Mouse (Mus musculus) limb, embryonic 10.5 days (tissue): ENCODE measurements around the gene Gas2l2. TPM values are rescaled to one million over a fixed set of nuclear protein-coding genes. Genes with fewer than 3 reads are reported as not detected.

Experiments
- DNase-seq: peaks from one replicate; pipeline ENCODE4 v3.0.0-alpha.2; 2017; ENCODE audit warnings: low spot score
- H3K27ac ChIP-seq: fragments of 300-500 bp; sonication (generic); 2 replicates; pipeline ENCODE4 v1.5.1; 2016; ENCODE audit warnings: mild to moderate bottlenecking
- H3K27me3 ChIP-seq: fragments of 300-500 bp; sonication (generic); 2 replicates; pipeline ENCODE4 v1.6.1; 2016; ENCODE audit warnings: low read depth, mild to moderate bottlenecking; ENCODE audit not compliant: poor library complexity, severe bottlenecking
- H3K36me3 ChIP-seq: fragments of 300-500 bp; sonication (generic); 2 replicates; pipeline ENCODE4 v1.6.1; 2016; ENCODE audit warnings: mild to moderate bottlenecking, moderate library complexity
- H3K4me1 ChIP-seq: fragments of 300-500 bp; sonication (generic); 2 replicates; pipeline ENCODE4 v1.6.1; 2016
- H3K4me3 ChIP-seq: fragments of 300-500 bp; sonication (generic); 2 replicates; pipeline ENCODE4 v1.5.1; 2016; ENCODE audit warnings: mild to moderate bottlenecking, moderate library complexity
- H3K9me3 ChIP-seq: fragments of 300-500 bp; sonication (generic); replicated peaks from 2 replicates; pipeline ENCODE4 v1.6.1; 2016; ENCODE audit warnings: mild to moderate bottlenecking
- WGBS: fragments of 180-500 bp; shearing (Covaris S2); methylation state at CpG from one replicate; pipeline ENCODE4 v1.1.7; 2016; 5-methylcytosine and 5-hydroxymethylcytosine counted together
- polyA plus RNA-seq: library from polyadenylated mRNA; unstranded; fragments of >200 nt; fragmentation: Nextera tagmentation; extraction: Ambion mirVana; gene quantifications from 2 replicates; pipeline ENCODE4 v1.2.1, GENCODE M21; 2016

Gas2l2 gene
- polyA plus RNA-seq = not detected in 2 replicates

GRCm38 (mm10) chr11:83429355-83429754 is at the start of gene Gas2l2:
Gene Gas2l2, minus strand, starts transcription at chr11:83429455.
- peaks cover 15% of the 10 kb centered on the region for H3K4me1 ChIP-seq
- no peak for DNase-seq
- H3K27me3 ChIP-seq = peaks cover 58% of the 10 kb centered on the region
- 62% methylated on average over 5 of the region's 5 CpGs for WGBS
- H3K4me3 ChIP-seq = no peak within 1 kb of the TSS
- H3K27ac ChIP-seq = no peak within 1 kb of the TSS
- no peaks in the 10 kb centered on the region for H3K36me3 ChIP-seq
- no peaks in the 10 kb centered on the region for H3K9me3 ChIP-seq

GRCm38 (mm10) chr11:83473235-83474016 is 44.2 kb upstream of the Gas2l2 start:
- Histone ChIP-seq H3K9me3 (no peaks in the 10 kb centered on the region), H3K27me3 (0 out of 2 replicates have a peak, but pooled peaks cover 8% of the 10 kb centered on the region), H3K4me3 (peak overlapping the region; percentile 86), H3K4me1 (peaks cover 20% of the 10 kb centered on the region), H3K36me3 (peaks cover 27% of the 10 kb centered on the region), H3K27ac (peak overlapping the region; percentile 99)
- 1% methylated on average over 51 of the region's 52 CpGs for WGBS
- no peak for DNase-seq

- peaks cover 20% of the 10 kb centered on the region for H3K4me1 ChIP-seq
- H3K36me3 ChIP-seq = peaks cover 19% of the 10 kb centered on the region
- H3K4me3 ChIP-seq = peak within 1 kb of the TSS; percentile 86
- 0 out of 2 replicates have a peak, but pooled peaks cover 8% of the 10 kb centered on the region for H3K27me3 ChIP-seq
- WGBS = under 1% methylated on average over 66 of the region's 66 CpGs
- no peaks in the 10 kb centered on the region for H3K9me3 ChIP-seq
- peak; percentile 98 for DNase-seq
- H3K27ac ChIP-seq = peak within 1 kb of the TSS; percentile 99
Observed at GRCm38 (mm10) chr11:83472324-83473234, 43.3 kb upstream of the Gas2l2 start, which contains the start of gene Taf15. Gene Taf15, plus strand, starts transcription at chr11:83473086.

GRCm38 (mm10) chr11:83471766-83472165 is 42.5 kb upstream of the Gas2l2 start:
- Histone ChIP-seq H3K27ac (no peak overlapping the region), H3K4me3 (peak overlapping the region; percentile 86; the same call in 1 of the 2 replicates)
- DNase-seq = no peak

GRCm38 (mm10) chr11:83468765-83469164 is 39.5 kb upstream of the Gas2l2 start:
- Histone ChIP-seq H3K27ac (no peak overlapping the region), H3K4me3 (no peak overlapping the region), H3K4me1 (peaks cover 18% of the 10 kb centered on the region), H3K36me3 (no peaks in the 10 kb centered on the region), H3K9me3 (no peaks in the 10 kb centered on the region), H3K27me3 (peaks cover 38% of the 10 kb centered on the region)
- DNase-seq = no peak
- WGBS = 92% methylated on average over 3 of the region's 3 CpGs

More at GRCm38 (mm10) chr11:83471766-83472165, 42.5 kb upstream of the Gas2l2 start:
- peaks cover 11% of the 10 kb centered on the region for H3K36me3 ChIP-seq
- no peaks in the 10 kb centered on the region for H3K9me3 ChIP-seq
- peaks cover 26% of the 10 kb centered on the region for H3K4me1 ChIP-seq
- WGBS = 80% methylated on average over 2 of the region's 2 CpGs
- peaks cover 8% of the 10 kb centered on the region; the same call in 1 of the 2 replicates for H3K27me3 ChIP-seq

- DNase-seq = no peak
- Histone ChIP-seq H3K4me3 (no peak overlapping the region), H3K4me1 (peaks cover 30% of the 10 kb centered on the region), H3K9me3 (no peaks in the 10 kb centered on the region), H3K36me3 (no peaks in the 10 kb centered on the region), H3K27me3 (peaks cover 54% of the 10 kb centered on the region), H3K27ac (no peak overlapping the region; the same call in 1 of the 2 replicates)
- WGBS = 71% methylated on average over 11 of the region's 11 CpGs
Observed at GRCm38 (mm10) chr11:83467120-83467652, 37.9 kb upstream of the Gas2l2 start.

- no peak for DNase-seq
- no peaks in the 10 kb centered on the region for H3K9me3 ChIP-seq
- peaks cover 25% of the 10 kb centered on the region for H3K4me1 ChIP-seq
- 0 out of 2 replicates have a peak overlapping the region, but pooled peaks have one; percentile 56 for H3K27ac ChIP-seq
- peaks cover 63% of the 10 kb centered on the region for H3K27me3 ChIP-seq
- no peaks in the 10 kb centered on the region for H3K36me3 ChIP-seq
- no peak overlapping the region for H3K4me3 ChIP-seq
- 25% methylated on average over 2 of the region's 2 CpGs for WGBS
Observed at GRCm38 (mm10) chr11:83465976-83466375, 36.7 kb upstream of the Gas2l2 start.

- Histone ChIP-seq H3K27ac (peak within 1 kb of the TSS; percentile 68), H3K4me1 (peaks cover 37% of the 10 kb centered on the region), H3K4me3 (peak within 1 kb of the TSS; percentile 77), H3K9me3 (no peaks in the 10 kb centered on the region), H3K27me3 (peaks cover 71% of the 10 kb centered on the region), H3K36me3 (no peaks in the 10 kb centered on the region)
- peak; percentile 62 for DNase-seq
- WGBS = under 1% methylated on average over 42 of the region's 42 CpGs
Observed at GRCm38 (mm10) chr11:83462711-83463244, 33.5 kb upstream of the Gas2l2 start, which contains the start of gene Mmp28. Gene Mmp28, minus strand, starts transcription at chr11:83463071.

GRCm38 (mm10) chr11:83461462-83462027 is 32.3 kb upstream of the Gas2l2 start:
- no peak overlapping the region for H3K4me3 ChIP-seq
- H3K4me1 ChIP-seq = peaks cover 41% of the 10 kb centered on the region
- no peaks in the 10 kb centered on the region for H3K36me3 ChIP-seq
- no peak for DNase-seq
- peaks cover 68% of the 10 kb centered on the region for H3K27me3 ChIP-seq
- 68% methylated on average over 10 of the region's 10 CpGs for WGBS
- H3K27ac ChIP-seq = no peak overlapping the region
- H3K9me3 ChIP-seq = no peaks in the 10 kb centered on the region

GRCm38 (mm10) chr11:83457912-83458601 is 28.8 kb upstream of the Gas2l2 start:
- no peak overlapping the region; the same call in 1 of the 2 replicates for H3K27ac ChIP-seq
- H3K36me3 ChIP-seq = no peaks in the 10 kb centered on the region
- WGBS = 71% methylated on average over 9 of the region's 9 CpGs
- H3K27me3 ChIP-seq = peaks cover 34% of the 10 kb centered on the region
- no peaks in the 10 kb centered on the region for H3K9me3 ChIP-seq
- peaks cover 50% of the 10 kb centered on the region for H3K4me1 ChIP-seq
- DNase-seq = no peak
- H3K4me3 ChIP-seq = no peak overlapping the region

- Histone ChIP-seq H3K27me3 (peaks cover 26% of the 10 kb centered on the region), H3K36me3 (no peaks in the 10 kb centered on the region), H3K9me3 (no peaks in the 10 kb centered on the region), H3K4me1 (peaks cover 42% of the 10 kb centered on the region), H3K27ac (no peak overlapping the region), H3K4me3 (no peak overlapping the region)
- 45% methylated on average over 7 of the region's 7 CpGs for WGBS
- no peak for DNase-seq
Observed at GRCm38 (mm10) chr11:83457257-83457656, 28.0 kb upstream of the Gas2l2 start.
